Comparison of ENCODE assay signal across 19 mouse cellular contexts in the genomic region with DNA sequence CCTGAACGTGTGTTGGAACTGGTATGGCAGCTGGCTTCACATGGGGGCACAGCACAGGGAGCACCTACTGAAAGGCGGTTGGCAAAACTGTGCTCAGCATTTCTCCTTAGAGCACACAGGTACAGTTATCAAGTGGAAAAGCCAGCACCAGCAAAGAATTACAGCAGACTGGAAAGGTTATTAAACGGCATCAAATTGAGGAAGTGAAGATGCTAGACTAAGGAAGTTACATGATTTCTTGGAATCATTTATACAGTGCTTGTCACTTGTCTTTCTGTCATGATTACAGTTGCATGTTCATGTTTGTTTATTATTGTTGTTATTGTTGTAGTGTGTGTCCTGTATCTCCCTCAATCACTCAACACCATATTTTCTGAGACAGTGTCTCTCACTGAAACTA. TPM values are rescaled to one million over a fixed set of nuclear protein-coding genes. Genes with fewer than 3 reads are reported as not detected.
DNase-seq lines count a peak whose midpoint lies in the region; ATAC-seq lines count a peak whose summit lies in the region.
"Had no signal": no experiment of that assay in that cellular context is flagged by ENCODE, and none has a peak within 500 bp of the region (broad histone marks: within the 10 kb centered on the region; RNA-seq: fewer than 3 reads in every experiment).

No protein-coding gene starts in this region.

- no peak for DNase-seq in right cerebral cortex, postnatal 10 days (ENCODE audit: low spot score in 2 of 2)
- DNase-seq in ovary, postnatal 10 days (ENCODE audit: low spot score): no peak
- DNase-seq in right cerebral cortex, postnatal 14 days: no peak
- DNase-seq: adrenal gland, adult 2 months; adrenal gland, postnatal 10 days; adrenal gland, postnatal 25 days; cerebellum, adult 11 months; cerebellum, adult 18-20 months; cerebellum, adult 8-10 months; cerebellum, adult 9-11 months; cerebellum, postnatal 14 days; cerebellum, postnatal 36 days had no signal

- ATAC-seq in common myeloid progenitor, adult 5-6 weeks (replicated peaks; ENCODE audit: low read depth, poor library complexity, severe bottlenecking): peak; percentile 50; the same call in 1 of the 2 replicates
- ATAC-seq in granulocyte monocyte progenitor cell, adult 5-6 weeks (replicated peaks; ENCODE audit: poor library complexity, severe bottlenecking): peak; percentile 86
- ATAC-seq in megakaryocyte, adult 5-6 weeks (ENCODE audit: poor library complexity, severe bottlenecking): peak; percentile 90
- ATAC-seq: forebrain, embryonic 13.5 days; forebrain, embryonic 15.5 days had no signal

RNA-seq across cellular contexts. Expression of a gene that starts 15.3 kb away (rescaled TPM):
- total RNA-seq in common myeloid progenitor, adult 5-6 weeks (2017): not detected in 2 replicates
- total RNA-seq in granulocyte monocyte progenitor cell, adult 5-6 weeks (2014; fragmentation: Nextera tagmentation): not detected in 2 replicates
- total RNA-seq in granulocyte monocyte progenitor cell, adult 5-6 weeks (2017): not detected in 2 replicates
- not detected in 2 replicates for total RNA-seq in megakaryocyte, adult 5-6 weeks (2015)
- not detected in 2 replicates for total RNA-seq in megakaryocyte, adult 5-6 weeks (2017)
- total RNA-seq: adrenal gland, postnatal 10 days; ES-E14; MEL had no signal

RNA-seq across cellular contexts. Expression of a gene that starts 45.1 kb away (rescaled TPM):
- 23.4 and 25.7 TPM in 2 replicates for total RNA-seq in common myeloid progenitor, adult 5-6 weeks (2017)
- 133 and 160 TPM in 2 replicates for total RNA-seq in granulocyte monocyte progenitor cell, adult 5-6 weeks (2014; fragmentation: Nextera tagmentation)
- 93.7 and 185 TPM in 2 replicates for total RNA-seq in granulocyte monocyte progenitor cell, adult 5-6 weeks (2017)
- total RNA-seq in megakaryocyte, adult 5-6 weeks (2015): 794 and 848 TPM in 2 replicates
- 656 and 657 TPM in 2 replicates for total RNA-seq in megakaryocyte, adult 5-6 weeks (2017)
- total RNA-seq: MEL had no signal
